Mouse (Mus musculus) heart, adult 2 months (tissue): ENCODE results near the gene Ryr3. TPM values are rescaled to one million over a fixed set of nuclear protein-coding genes. Genes with fewer than 3 reads are reported as not detected.

Experiments used
- DNase-seq, 2 experiments: peaks; one replicate each; pipeline ENCODE4 v3.0.0; 2021
- H3K27ac ChIP-seq: fragments of 200-600 bp; 2 replicates; pipeline ENCODE4 v1.8.1; 2022
- H3K27me3 ChIP-seq: fragments of 200-500 bp; 2 replicates; pipeline ENCODE4 v1.6.1; 2012; ENCODE audit warnings: mild to moderate bottlenecking, low read length, inconsistent platforms, mixed read lengths; ENCODE audit not compliant: control insufficient read depth, insufficient read depth
- H3K36me3 ChIP-seq: fragments of 200-500 bp; 2 replicates; pipeline ENCODE4 v1.6.1; 2012; ENCODE audit warnings: low read length, inconsistent platforms; ENCODE audit not compliant: control insufficient read depth, insufficient read depth
- H3K4me1 ChIP-seq: fragments of 200-500 bp; 2 replicates; pipeline ENCODE4 v1.6.1; 2011; ENCODE audit warnings: low read length; ENCODE audit not compliant: control insufficient read depth, insufficient read depth
- H3K4me3 ChIP-seq: fragments of 200-600 bp; 2 replicates; pipeline ENCODE4 v1.8.1; 2022
- H3K79me2 ChIP-seq: fragments of 200-500 bp; replicated peaks from 2 replicates; pipeline ENCODE4 v1.6.1; 2012; ENCODE audit warnings: mild to moderate bottlenecking, inconsistent platforms, low read length, moderate library complexity, mixed read lengths; ENCODE audit not compliant: control insufficient read depth, insufficient read depth
- H3K9ac ChIP-seq: fragments of 200-500 bp; 2 replicates; pipeline ENCODE4 v1.6.1; 2012; ENCODE audit warnings: low read depth, mild to moderate bottlenecking, control low read depth, inconsistent platforms, low read length, mixed read lengths
- CTCF ChIP-seq: fragments of 200-600 bp; IDR thresholded peaks from 2 replicates; pipeline ENCODE4 v1.8.1; 2022; ENCODE audit warnings: antibody characterized with exemption, mild to moderate bottlenecking, moderate library complexity
- EP300 ChIP-seq: fragments of 200-500 bp; IDR thresholded peaks from 2 replicates; pipeline ENCODE4 v1.6.1; 2011; ENCODE audit warnings: low read depth, low read length, control low read depth; ENCODE audit not compliant: insufficient read depth
- POLR2A ChIP-seq: fragments of 200-500 bp; IDR thresholded peaks from 2 replicates; pipeline ENCODE4 v1.6.1; 2011; ENCODE audit warnings: mild to moderate bottlenecking, low read depth, low read length, control low read depth; ENCODE audit not compliant: insufficient read depth
- WGBS: fragments of 180-500 bp; shearing (Covaris S2); methylation state at CpG from one replicate; pipeline ENCODE4 v1.1.7; 2018; 5-methylcytosine and 5-hydroxymethylcytosine counted together
- intact Hi-C: fragments of 180-260 bp; cut with DNase I; formaldehyde crosslinking; loops from one replicate; pipeline ENCODE4 v1.15.1; 2025
- polyA plus RNA-seq: library from polyadenylated mRNA; depleted of rRNA; stranded (reverse); fragments of >200 nt; gene quantifications from 2 replicates; pipeline ENCODE4 v1.2.3, GENCODE M21; 2012
- total RNA-seq, 2 experiments: library from RNA; stranded (reverse); gene quantifications; 2 replicates each; pipeline ENCODE4 v1.2.3; 2021

Gene Ryr3
- total and polyA plus RNA-seq, 3 experiments, result 0.93 to 1.1 (median 1.00) TPM

GRCm38 (mm10) chr2:113008961-113009740, 207.7 kb downstream of the Ryr3 start:
- DNase-seq, result no peak
- TF ChIP-seq EP300 (no peak), CTCF (no peak), POLR2A (no peak)
- Histone ChIP-seq H3K9ac (no peak overlapping the region), H3K27ac (no peak overlapping the region), H3K79me2 (no peaks in the 10 kb centered on the region), H3K36me3 (no peaks in the 10 kb centered on the region), H3K4me3 (no peak overlapping the region), H3K27me3 (no peaks in the 10 kb centered on the region), H3K4me1 (no peaks in the 10 kb centered on the region)
- WGBS, result 64% methylated on average over 11 of the region's 11 CpGs
- intact Hi-C loops, result no loop called here

GRCm38 (mm10) chr2:112998498-112998897, 218.4 kb downstream of the Ryr3 start:
- H3K36me3 ChIP-seq, result no peaks in the 10 kb centered on the region
- no peak for TF ChIP-seq CTCF
- TF ChIP-seq EP300, result no peak
- TF ChIP-seq POLR2A, result no peak
- no peaks in the 10 kb centered on the region for H3K79me2 ChIP-seq
- no peak overlapping the region for H3K27ac ChIP-seq
- H3K9ac ChIP-seq, result no peak overlapping the region
- DNase-seq, result no peak
- no peaks in the 10 kb centered on the region for H3K4me1 ChIP-seq
- intact Hi-C loops, result no loop called here
- H3K27me3 ChIP-seq, result no peaks in the 10 kb centered on the region
- 88% methylated on average over 3 of the region's 3 CpGs for WGBS
- no peak overlapping the region for H3K4me3 ChIP-seq

GRCm38 (mm10) chr2:112982908-112983510, 233.9 kb downstream of the Ryr3 start:
- Histone ChIP-seq H3K79me2 (no peaks in the 10 kb centered on the region), H3K36me3 (no peaks in the 10 kb centered on the region), H3K9ac (no peak overlapping the region), H3K4me3 (no peak overlapping the region), H3K27me3 (no peaks in the 10 kb centered on the region), H3K27ac (no peak overlapping the region), H3K4me1 (no peaks in the 10 kb centered on the region)
- no peak for DNase-seq
- 43% methylated on average over 1 of the region's 1 CpGs for WGBS
- intact Hi-C loops, result no loop called here
- TF ChIP-seq POLR2A (no peak), EP300 (no peak), CTCF (no peak)

GRCm38 (mm10) chr2:112966807-112967625, 249.9 kb downstream of the Ryr3 start:
- no peaks in the 10 kb centered on the region for H3K79me2 ChIP-seq
- TF ChIP-seq EP300 (no peak), CTCF (no peak), POLR2A (no peak)
- H3K36me3 ChIP-seq, result no peaks in the 10 kb centered on the region
- no peaks in the 10 kb centered on the region for H3K4me1 ChIP-seq
- DNase-seq, result no peak
- H3K9ac ChIP-seq, result no peak overlapping the region
- intact Hi-C loops, result no loop called here
- H3K27ac ChIP-seq, result no peak overlapping the region
- WGBS, result 86% methylated on average over 14 of the region's 14 CpGs
- no peaks in the 10 kb centered on the region for H3K27me3 ChIP-seq
- no peak overlapping the region for H3K4me3 ChIP-seq

GRCm38 (mm10) chr2:112948931-112949330, 268.0 kb downstream of the Ryr3 start:
- H3K9ac ChIP-seq, result no peak overlapping the region
- intact Hi-C loops, result no loop called here
- no peaks in the 10 kb centered on the region for H3K27me3 ChIP-seq
- H3K4me3 ChIP-seq, result no peak overlapping the region
- no peaks in the 10 kb centered on the region for H3K4me1 ChIP-seq
- no peaks in the 10 kb centered on the region for H3K79me2 ChIP-seq
- H3K36me3 ChIP-seq, result no peaks in the 10 kb centered on the region
- WGBS, result 50% methylated on average over 1 of the region's 1 CpGs
- TF ChIP-seq EP300 (no peak), POLR2A (no peak), CTCF (no peak)
- no peak overlapping the region for H3K27ac ChIP-seq
- DNase-seq, result no peak
